Mouse (Mus musculus) myocyte (in vitro differentiated cells): Measurements from ENCODE around the gene Polrmt.

Experiments
- CEBPB ChIP-seq: IDR thresholded peaks from 2 replicates; pipeline ENCODE4 v1.6.1; 2011; ENCODE audit warnings: mild to moderate bottlenecking, moderate library complexity; ENCODE audit not compliant: poor library complexity, insufficient read depth, severe bottlenecking
- E2F4 ChIP-seq: IDR thresholded peaks from one replicate; pipeline ENCODE4 v1.6.1; 2011; ENCODE audit warnings: mild to moderate bottlenecking, control low read depth, moderate library complexity; ENCODE audit not compliant: insufficient read depth
- MAX ChIP-seq: IDR thresholded peaks from one replicate; pipeline ENCODE4 v1.6.1; 2011; ENCODE audit warnings: low read depth, mild to moderate bottlenecking, control low read depth
- MYOG ChIP-seq, 3 experiments: IDR thresholded peaks; one replicate each; pipeline ENCODE4 v1.6.1; 2011; ENCODE audit warnings: control low read depth in 2 of 3, low read depth in 2 of 3, mild to moderate bottlenecking in 2 of 3; ENCODE audit not compliant: insufficient read length in 2 of 3, control insufficient read depth in 1 of 3, insufficient read depth in 1 of 3
- POLR2A ChIP-seq: IDR thresholded peaks from one replicate; pipeline ENCODE4 v1.6.1; 2011; ENCODE audit warnings: low read depth, mild to moderate bottlenecking, control low read depth, moderate library complexity; ENCODE audit not compliant: insufficient read length
- POLR2AphosphoS2 ChIP-seq: IDR thresholded peaks from one replicate; pipeline ENCODE4 v1.6.1; 2011; ENCODE audit warnings: low read depth, control low read depth; ENCODE audit not compliant: insufficient read length
- REST ChIP-seq: IDR thresholded peaks from one replicate; pipeline ENCODE4 v1.6.1; 2011; ENCODE audit warnings: mild to moderate bottlenecking, control low read depth, moderate library complexity; ENCODE audit not compliant: insufficient read depth, insufficient read length
- TCF12 ChIP-seq: IDR thresholded peaks from one replicate; pipeline ENCODE4 v1.6.1; 2011; ENCODE audit warnings: mild to moderate bottlenecking, control low read depth; ENCODE audit not compliant: poor library complexity, insufficient read depth, severe bottlenecking
- TCF3 ChIP-seq: IDR thresholded peaks from one replicate; pipeline ENCODE4 v1.6.1; 2011; ENCODE audit warnings: low read depth, control low read depth; ENCODE audit not compliant: insufficient read length
- USF1 ChIP-seq: IDR thresholded peaks from one replicate; pipeline ENCODE4 v1.6.1; 2011; ENCODE audit warnings: low read depth, mild to moderate bottlenecking, control low read depth, moderate library complexity

GRCm38 (mm10) chr10:79728323-79729249 lies 17.8 kb downstream of the Polrmt start:
- TF ChIP-seq POLR2A: no peak
- no peak for TF ChIP-seq REST
- no peak for TF ChIP-seq USF1
- TF ChIP-seq MAX: no peak
- no peak for TF ChIP-seq TCF3
- no peak for TF ChIP-seq CEBPB
- TF ChIP-seq MYOG (IDR thresholded peaks at IDR 0.05; ENCODE audit: control insufficient read depth in 1 of 3, insufficient read depth in 1 of 3, insufficient read length in 2 of 3, low read depth in 2 of 3): no peak
- no peak for TF ChIP-seq POLR2AphosphoS2
- no peak for TF ChIP-seq TCF12
- no peak for TF ChIP-seq E2F4
